Mouse (Mus musculus) midbrain, embryonic 15.5 days (tissue): Measurements from ENCODE around the gene Gipc1. TPM values are rescaled to one million over a fixed set of nuclear protein-coding genes. Genes with fewer than 3 reads are reported as not detected.

Experiments used
- ATAC-seq: fragments of 200-750 bp; cut with Nextera tagmentation; replicated peaks from 2 replicates; pipeline ENCODE4 v1.8.0; 2017; ENCODE audit warnings: moderate TSS enrichment
- H3K27ac ChIP-seq: fragments of 300-500 bp; sonication (generic); 2 replicates; pipeline ENCODE4 v1.5.1; 2015; ENCODE audit warnings: mild to moderate bottlenecking, inconsistent platforms
- H3K27me3 ChIP-seq: fragments of 300-500 bp; sonication (generic); replicated peaks from 2 replicates; pipeline ENCODE4 v1.6.1; 2015; ENCODE audit warnings: inconsistent platforms
- H3K36me3 ChIP-seq: fragments of 300-500 bp; sonication (generic); replicated peaks from 2 replicates; pipeline ENCODE4 v1.6.1; 2015; ENCODE audit warnings: inconsistent platforms
- H3K4me1 ChIP-seq: fragments of 300-500 bp; sonication (generic); 2 replicates; pipeline ENCODE4 v1.6.1; 2015; ENCODE audit warnings: inconsistent platforms
- H3K4me2 ChIP-seq: fragments of 300-500 bp; sonication (generic); 2 replicates; pipeline ENCODE4 v1.6.1; 2015; ENCODE audit warnings: inconsistent platforms, mild to moderate bottlenecking, moderate library complexity
- H3K4me3 ChIP-seq: fragments of 300-500 bp; sonication (generic); 2 replicates; pipeline ENCODE4 v1.5.1; 2015; ENCODE audit warnings: mild to moderate bottlenecking, inconsistent platforms
- H3K9ac ChIP-seq: fragments of 300-500 bp; sonication (generic); 2 replicates; pipeline ENCODE4 v1.6.1; 2015; ENCODE audit warnings: mild to moderate bottlenecking, inconsistent platforms
- H3K9me3 ChIP-seq: fragments of 300-500 bp; sonication (generic); 2 replicates; pipeline ENCODE4 v1.6.1; 2016; ENCODE audit warnings: inconsistent platforms
- WGBS: fragments of 180-500 bp; shearing (Covaris S2); methylation state at CpG from one replicate; pipeline ENCODE4 v1.1.7; 2015; ENCODE audit warnings: mixed read lengths; 5-methylcytosine and 5-hydroxymethylcytosine counted together
- polyA plus RNA-seq: library from polyadenylated mRNA; unstranded; fragments of >200 nt; fragmentation: Nextera tagmentation; extraction: Ambion mirVana; gene quantifications from 2 replicates; pipeline ENCODE4 v1.2.1, GENCODE M21; 2015

Gipc1 gene
- polyA plus RNA-seq, 1 experiment from 2014 or later = 128 TPM

- peaks cover 33% of the 10 kb centered on the region for H3K4me1 ChIP-seq
- no peak within 1 kb of the TSS for H3K9ac ChIP-seq
- peaks cover 9% of the 10 kb centered on the region; the same call in 1 of the 2 replicates for H3K36me3 ChIP-seq
- 38% methylated on average over 14 of the region's 14 CpGs for WGBS
- no peak within 1 kb of the TSS for H3K4me2 ChIP-seq
- H3K27me3 ChIP-seq = no peaks in the 10 kb centered on the region
- H3K9me3 ChIP-seq = no peaks in the 10 kb centered on the region
- no peak within 1 kb of the TSS for H3K4me3 ChIP-seq
- H3K27ac ChIP-seq = no peak within 1 kb of the TSS
- no peak for ATAC-seq
These were observed 13.7 kb downstream of the Gipc1 start, which contains the start of gene Ptger1 for GRCm38 (mm10) chr8:83665969-83666865. Ptger1 (plus strand) TSS chr8:83666678.

- WGBS = 85% methylated on average over 3 of the region's 3 CpGs
- H3K4me3 ChIP-seq = no peak overlapping the region
- ATAC-seq = no peak
- H3K4me2 ChIP-seq = no peak overlapping the region
- no peaks in the 10 kb centered on the region for H3K27me3 ChIP-seq
- H3K4me1 ChIP-seq = peaks cover 30% of the 10 kb centered on the region
- no peak overlapping the region for H3K27ac ChIP-seq
- no peak overlapping the region for H3K9ac ChIP-seq
- no peaks in the 10 kb centered on the region for H3K9me3 ChIP-seq
- H3K36me3 ChIP-seq = peaks cover 16% of the 10 kb centered on the region; the same call in 1 of the 2 replicates
These were observed 14.4 kb downstream of the Gipc1 start for GRCm38 (mm10) chr8:83666866-83667234.

- no peak overlapping the region for H3K27ac ChIP-seq
- ATAC-seq = no peak; the same call in 1 of the 2 replicates
- 80% methylated on average over 10 of the region's 10 CpGs for WGBS
- no peaks in the 10 kb centered on the region for H3K9me3 ChIP-seq
- H3K9ac ChIP-seq = no peak overlapping the region
- peaks cover 24% of the 10 kb centered on the region for H3K4me1 ChIP-seq
- H3K4me3 ChIP-seq = no peak overlapping the region
- H3K36me3 ChIP-seq = peaks cover 20% of the 10 kb centered on the region; the same call in 1 of the 2 replicates
- H3K27me3 ChIP-seq = no peaks in the 10 kb centered on the region
- H3K4me2 ChIP-seq = peak overlapping the region; percentile 57
These were observed 15.0 kb downstream of the Gipc1 start for GRCm38 (mm10) chr8:83667526-83667925.

GRCm38 (mm10) chr8:83668010-83668916 is 15.8 kb downstream of the Gipc1 start:
- Histone ChIP-seq H3K27ac (peak overlapping the region; percentile 61; the same call in 1 of the 2 replicates), H3K9me3 (no peaks in the 10 kb centered on the region), H3K27me3 (no peaks in the 10 kb centered on the region), H3K9ac (peak overlapping the region; percentile 35), H3K4me1 (peaks cover 22% of the 10 kb centered on the region), H3K4me3 (peak overlapping the region; percentile 34), H3K36me3 (peaks cover 24% of the 10 kb centered on the region; the same call in 1 of the 2 replicates), H3K4me2 (peak overlapping the region; percentile 57)
- peak; percentile 57 for ATAC-seq
- 22% methylated on average over 80 of the region's 80 CpGs for WGBS

- Histone ChIP-seq H3K4me3 (no peak overlapping the region), H3K36me3 (peaks cover 26% of the 10 kb centered on the region; the same call in 1 of the 2 replicates), H3K4me1 (peaks cover 22% of the 10 kb centered on the region), H3K27ac (peak overlapping the region; percentile 12; the same call in 1 of the 2 replicates), H3K4me2 (no peak overlapping the region), H3K27me3 (no peaks in the 10 kb centered on the region), H3K9ac (no peak overlapping the region), H3K9me3 (no peaks in the 10 kb centered on the region)
- 76% methylated on average over 16 of the region's 16 CpGs for WGBS
- peak; percentile 1; the same call in 1 of the 2 replicates for ATAC-seq
These were observed 16.5 kb downstream of the Gipc1 start for GRCm38 (mm10) chr8:83669013-83669412.

GRCm38 (mm10) chr8:83672936-83673335 is 20.5 kb downstream of the Gipc1 start:
- 67% methylated on average over 5 of the region's 5 CpGs for WGBS
- no peaks in the 10 kb centered on the region for H3K27me3 ChIP-seq
- ATAC-seq = no peak

GRCm38 (mm10) chr8:83674497-83674896 is 22.0 kb downstream of the Gipc1 start:
- H3K4me2 ChIP-seq = no peak overlapping the region
- H3K9me3 ChIP-seq = no peaks in the 10 kb centered on the region
- H3K27ac ChIP-seq = no peak overlapping the region
- H3K4me1 ChIP-seq = no peaks in the 10 kb centered on the region
- no peak for ATAC-seq
- no peak overlapping the region for H3K4me3 ChIP-seq
- WGBS = 86% methylated on average over 5 of the region's 5 CpGs
- no peaks in the 10 kb centered on the region for H3K27me3 ChIP-seq
- peaks cover 54% of the 10 kb centered on the region for H3K36me3 ChIP-seq
- no peak overlapping the region for H3K9ac ChIP-seq

More at GRCm38 (mm10) chr8:83672936-83673335, 20.5 kb downstream of the Gipc1 start:
- peaks cover 41% of the 10 kb centered on the region for H3K36me3 ChIP-seq
- H3K4me1 ChIP-seq = peaks cover 10% of the 10 kb centered on the region
- H3K9me3 ChIP-seq = no peaks in the 10 kb centered on the region
- no peak overlapping the region for H3K27ac ChIP-seq
- H3K9ac ChIP-seq = no peak overlapping the region
- no peak overlapping the region for H3K4me2 ChIP-seq
- no peak overlapping the region for H3K4me3 ChIP-seq

- no peaks in the 10 kb centered on the region for H3K9me3 ChIP-seq
- H3K9ac ChIP-seq = no peak overlapping the region
- ATAC-seq = no peak
- H3K4me1 ChIP-seq = no peaks in the 10 kb centered on the region
- no peak overlapping the region for H3K4me2 ChIP-seq
- H3K27me3 ChIP-seq = no peaks in the 10 kb centered on the region
- peaks cover 64% of the 10 kb centered on the region for H3K36me3 ChIP-seq
- no peak overlapping the region for H3K27ac ChIP-seq
- 96% methylated on average over 12 of the region's 12 CpGs for WGBS
- no peak overlapping the region for H3K4me3 ChIP-seq
These were observed 27.4 kb downstream of the Gipc1 start for GRCm38 (mm10) chr8:83679866-83680265.

- H3K9ac ChIP-seq = no peak overlapping the region
- H3K4me2 ChIP-seq = no peak overlapping the region
- H3K9me3 ChIP-seq = no peaks in the 10 kb centered on the region
- 91% methylated on average over 5 of the region's 5 CpGs for WGBS
- no peak for ATAC-seq
- no peak overlapping the region for H3K27ac ChIP-seq
- H3K4me3 ChIP-seq = no peak overlapping the region
- H3K27me3 ChIP-seq = no peaks in the 10 kb centered on the region
- peaks cover 64% of the 10 kb centered on the region for H3K36me3 ChIP-seq
- H3K4me1 ChIP-seq = no peaks in the 10 kb centered on the region
These were observed 28.1 kb downstream of the Gipc1 start for GRCm38 (mm10) chr8:83680603-83681002.

- Histone ChIP-seq H3K4me1 (no peaks in the 10 kb centered on the region), H3K9me3 (no peaks in the 10 kb centered on the region), H3K36me3 (peaks cover 62% of the 10 kb centered on the region), H3K27ac (no peak overlapping the region), H3K27me3 (no peaks in the 10 kb centered on the region), H3K4me2 (no peak overlapping the region), H3K9ac (no peak overlapping the region), H3K4me3 (no peak overlapping the region)
- ATAC-seq = no peak
- 39% methylated on average over 6 of the region's 6 CpGs for WGBS
These were observed 28.6 kb downstream of the Gipc1 start for GRCm38 (mm10) chr8:83681099-83681498.

- Histone ChIP-seq H3K4me1 (no peaks in the 10 kb centered on the region), H3K4me2 (no peak overlapping the region), H3K4me3 (no peak overlapping the region), H3K9ac (no peak overlapping the region), H3K27ac (no peak overlapping the region), H3K9me3 (no peaks in the 10 kb centered on the region), H3K36me3 (peaks cover 36% of the 10 kb centered on the region), H3K27me3 (no peaks in the 10 kb centered on the region)
- WGBS = 96% methylated on average over 9 of the region's 9 CpGs
- ATAC-seq = no peak
These were observed 32.0 kb downstream of the Gipc1 start for GRCm38 (mm10) chr8:83684517-83684916.

GRCm38 (mm10) chr8:83689264-83689663 is 36.8 kb downstream of the Gipc1 start:
- H3K4me1 ChIP-seq = no peaks in the 10 kb centered on the region
- peaks cover 26% of the 10 kb centered on the region for H3K36me3 ChIP-seq
- no peak overlapping the region for H3K9ac ChIP-seq
- H3K4me3 ChIP-seq = no peak overlapping the region
- H3K27ac ChIP-seq = no peak overlapping the region
- WGBS = 92% methylated on average over 6 of the region's 6 CpGs
- ATAC-seq = no peak
- no peak overlapping the region for H3K4me2 ChIP-seq
- no peaks in the 10 kb centered on the region for H3K27me3 ChIP-seq
- no peaks in the 10 kb centered on the region for H3K9me3 ChIP-seq
